Mouse (Mus musculus) hindbrain, embryonic 13.5 days (tissue): ENCODE data around the gene Siva1. TPM values are rescaled to one million over a fixed set of nuclear protein-coding genes. Genes with fewer than 3 reads are reported as not detected.

Experiments
- ATAC-seq: fragments of 200-750 bp; cut with Nextera tagmentation; 2 replicates; pipeline ENCODE4 v1.8.0; 2017; ENCODE audit warnings: moderate TSS enrichment; ENCODE audit not compliant: low FRiP score
- H3K27ac ChIP-seq: fragments of 300-500 bp; sonication (generic); 2 replicates; pipeline ENCODE4 v1.5.1; 2015; ENCODE audit warnings: inconsistent platforms, mild to moderate bottlenecking, moderate library complexity
- H3K27me3 ChIP-seq: fragments of 300-500 bp; sonication (generic); 2 replicates; pipeline ENCODE4 v1.6.1; 2015; ENCODE audit warnings: mild to moderate bottlenecking, inconsistent platforms
- H3K36me3 ChIP-seq: fragments of 300-500 bp; sonication (generic); 2 replicates; pipeline ENCODE4 v1.6.1; 2015; ENCODE audit warnings: mild to moderate bottlenecking, inconsistent platforms
- H3K4me1 ChIP-seq: fragments of 300-500 bp; sonication (generic); replicated peaks from 2 replicates; pipeline ENCODE4 v1.6.1; 2015; ENCODE audit warnings: inconsistent platforms
- H3K4me2 ChIP-seq: fragments of 300-500 bp; sonication (generic); 2 replicates; pipeline ENCODE4 v1.6.1; 2015; ENCODE audit warnings: inconsistent platforms, mild to moderate bottlenecking, moderate library complexity
- H3K4me3 ChIP-seq: fragments of 300-500 bp; sonication (generic); 2 replicates; pipeline ENCODE4 v1.5.1; 2015; ENCODE audit warnings: mild to moderate bottlenecking, inconsistent platforms
- H3K9ac ChIP-seq: fragments of 300-500 bp; sonication (generic); 2 replicates; pipeline ENCODE4 v1.6.1; 2015; ENCODE audit warnings: mild to moderate bottlenecking, inconsistent platforms
- H3K9me3 ChIP-seq: fragments of 300-500 bp; sonication (generic); 2 replicates; pipeline ENCODE4 v1.6.1; 2016; ENCODE audit warnings: inconsistent platforms
- WGBS: fragments of 180-500 bp; shearing (Covaris S2); methylation state at CpG from one replicate; pipeline ENCODE4 v1.1.7; 2015; 5-methylcytosine and 5-hydroxymethylcytosine counted together
- polyA plus RNA-seq: library from polyadenylated mRNA; unstranded; fragments of >200 nt; fragmentation: Nextera tagmentation; extraction: Ambion mirVana; gene quantifications from 2 replicates; pipeline ENCODE4 v1.2.1, GENCODE M21; 2015

Siva1 gene
- polyA plus RNA-seq, 1 experiment from 2014 or later: 63.8 TPM

DNA sequence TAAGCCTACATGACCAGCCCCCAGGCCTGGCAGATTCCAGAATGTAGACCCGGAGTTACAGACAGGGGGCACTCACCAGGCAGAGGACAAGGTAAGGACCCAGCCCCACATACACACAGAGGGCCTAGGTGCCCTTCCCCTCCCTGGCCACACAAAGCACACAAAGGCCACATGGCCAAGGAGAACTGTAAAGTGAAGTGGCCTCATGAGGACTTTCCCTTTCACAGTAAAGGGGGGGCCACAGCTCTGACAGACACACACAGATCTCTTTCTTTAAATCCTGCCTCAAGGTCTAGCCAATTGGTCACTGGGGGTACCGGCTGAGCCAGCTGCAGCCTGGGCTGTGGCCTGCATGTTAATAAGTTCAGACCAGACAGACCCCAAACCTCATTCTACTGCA is 19.6 kb downstream of the Siva1 start:
- Histone ChIP-seq H3K4me1 (peaks cover 100% of the 10 kb centered on the region), H3K4me2 (peak overlapping the region; percentile 40), H3K27ac (peak overlapping the region; percentile 95), H3K27me3 (no peaks in the 10 kb centered on the region), H3K4me3 (0 out of 2 replicates have a peak overlapping the region, but pooled peaks have one; percentile 3), H3K9me3 (no peaks in the 10 kb centered on the region), H3K36me3 (peaks cover 58% of the 10 kb centered on the region), H3K9ac (peak overlapping the region; percentile 66)
- peak; percentile 33 for ATAC-seq
- WGBS: 21% methylated on average over 2 of the region's 2 CpGs

DNA sequence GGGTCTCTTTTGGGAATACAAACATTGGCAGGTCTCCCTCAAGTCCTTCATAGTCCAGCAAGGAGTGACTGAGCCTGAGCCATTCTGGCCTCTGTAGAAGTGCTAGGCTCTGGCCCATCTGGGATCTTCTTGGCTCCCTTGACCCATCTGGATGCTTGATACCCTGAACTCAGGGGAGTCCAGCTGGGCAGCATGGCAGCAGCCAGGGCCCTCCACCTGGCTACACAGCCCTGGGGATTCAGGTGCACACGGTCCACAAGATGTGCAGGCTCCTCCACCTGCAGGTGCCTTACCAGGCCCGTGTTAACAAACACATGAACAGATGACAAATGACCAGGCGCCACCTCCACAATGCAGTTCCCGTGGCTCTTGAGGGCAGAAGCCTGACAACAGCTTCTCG is 20.2 kb downstream of the Siva1 start:
- WGBS: 37% methylated on average over 5 of the region's 5 CpGs
- peak overlapping the region; percentile 44 for H3K9ac ChIP-seq
- H3K27ac ChIP-seq: peak overlapping the region; percentile 95
- H3K27me3 ChIP-seq: no peaks in the 10 kb centered on the region
- H3K36me3 ChIP-seq: peaks cover 58% of the 10 kb centered on the region
- H3K4me3 ChIP-seq: no peak overlapping the region
- no peak for ATAC-seq
- H3K4me2 ChIP-seq: peak overlapping the region; percentile 34
- peaks cover 100% of the 10 kb centered on the region for H3K4me1 ChIP-seq
- no peaks in the 10 kb centered on the region for H3K9me3 ChIP-seq

DNA sequence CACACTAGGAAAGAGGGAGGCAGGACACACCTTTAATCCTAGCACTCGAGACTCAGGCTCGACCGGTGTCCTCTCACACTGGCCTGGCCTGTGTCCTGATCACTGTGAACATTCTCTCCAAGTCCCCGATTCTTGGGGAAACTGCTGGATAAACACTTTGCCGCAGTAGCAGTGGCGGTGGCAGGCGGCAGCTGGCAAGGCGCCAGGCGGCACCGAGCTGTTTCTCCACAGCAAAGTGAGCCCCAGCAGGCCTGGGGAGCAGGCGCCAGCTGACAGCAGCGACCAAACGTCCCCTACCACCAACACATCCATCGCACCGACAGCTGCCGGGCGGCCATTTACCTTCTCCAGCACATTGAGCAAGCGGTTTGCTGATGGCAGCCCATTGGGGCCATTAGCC is 21.0 kb downstream of the Siva1 start:
- 22% methylated on average over 18 of the region's 18 CpGs for WGBS
- Histone ChIP-seq H3K9me3 (no peaks in the 10 kb centered on the region), H3K27ac (peak overlapping the region; percentile 95), H3K27me3 (no peaks in the 10 kb centered on the region), H3K9ac (peak overlapping the region; percentile 58), H3K4me1 (peaks cover 100% of the 10 kb centered on the region), H3K4me3 (no peak overlapping the region), H3K4me2 (peak overlapping the region; percentile 34), H3K36me3 (peaks cover 58% of the 10 kb centered on the region)
- ATAC-seq: 0 out of 2 replicates have a peak, but pooled peaks have one; percentile 8

DNA sequence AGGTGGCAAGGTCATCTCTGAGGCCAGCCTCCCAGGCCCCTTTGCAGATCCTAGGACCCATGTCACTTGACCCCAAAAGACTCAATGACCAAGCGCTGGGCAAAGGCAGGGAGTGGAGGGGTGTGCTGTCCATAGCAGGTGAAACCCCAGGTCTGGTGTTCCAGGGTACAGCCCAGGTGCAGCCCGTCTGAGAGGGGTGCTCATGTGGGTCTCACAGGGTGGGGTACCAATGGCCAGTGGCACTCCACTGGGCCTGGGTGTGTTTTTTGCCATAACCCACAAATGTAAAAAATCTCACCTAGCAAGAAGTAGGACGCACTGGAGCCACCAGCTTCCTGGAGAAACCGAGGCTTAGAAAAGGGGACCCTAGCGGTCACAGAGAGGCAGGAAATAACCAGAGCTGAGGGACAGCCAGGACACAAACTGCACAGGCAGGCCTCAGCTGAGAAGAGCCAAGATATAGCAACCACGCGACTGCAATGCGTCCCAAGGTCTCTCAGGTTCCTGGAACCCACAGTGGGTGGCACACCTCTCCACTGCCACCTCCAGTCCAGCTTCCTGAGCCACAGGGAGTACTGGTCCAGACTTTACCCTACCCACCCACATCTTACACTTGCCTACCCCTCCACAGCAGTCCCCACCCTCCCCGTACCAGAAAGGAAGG is 21.5 kb downstream of the Siva1 start:
- peak overlapping the region; percentile 58 for H3K9ac ChIP-seq
- H3K27ac ChIP-seq: peak overlapping the region; percentile 95
- ATAC-seq: no peak
- peaks cover 100% of the 10 kb centered on the region for H3K4me1 ChIP-seq
- no peaks in the 10 kb centered on the region for H3K9me3 ChIP-seq
- no peak overlapping the region; the same call in 1 of the 2 replicates for H3K4me2 ChIP-seq
- H3K27me3 ChIP-seq: no peaks in the 10 kb centered on the region
- 86% methylated on average over 9 of the region's 9 CpGs for WGBS
- no peak overlapping the region for H3K4me3 ChIP-seq
- peaks cover 58% of the 10 kb centered on the region for H3K36me3 ChIP-seq

DNA sequence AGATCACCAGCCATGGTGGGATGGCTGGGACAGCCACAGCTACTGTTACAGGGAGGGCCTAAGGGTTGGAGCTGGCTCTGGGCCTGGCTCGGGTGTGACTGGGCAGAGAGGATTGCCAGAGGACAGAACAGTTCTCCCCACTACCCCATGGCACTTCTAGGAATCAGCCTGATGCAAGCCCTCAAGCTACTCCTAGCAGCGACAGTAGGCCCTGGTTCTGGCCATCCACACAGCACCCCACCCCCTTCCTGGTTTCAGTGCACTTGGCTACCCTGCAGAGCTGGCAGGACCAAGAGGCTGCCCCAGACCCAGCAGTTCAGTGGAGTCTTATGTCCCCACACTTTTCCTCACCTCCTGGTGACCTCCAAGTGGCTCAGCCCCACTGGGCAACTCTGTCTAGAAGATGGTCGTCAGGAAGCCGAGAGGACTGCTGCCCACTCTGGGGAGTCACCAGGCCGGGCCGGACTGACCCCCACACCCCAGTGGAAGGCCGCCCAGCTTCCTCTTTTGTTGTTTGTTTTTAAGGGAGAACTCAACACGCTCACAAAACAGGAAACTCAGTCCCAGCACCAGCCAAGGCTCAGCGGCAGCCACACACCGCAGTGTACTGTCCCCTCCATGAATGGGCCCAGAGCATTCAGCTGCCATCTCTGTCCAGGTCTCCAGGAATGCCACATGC is 23.3 kb downstream of the Siva1 start:
- ATAC-seq: no peak
- no peaks in the 10 kb centered on the region for H3K9me3 ChIP-seq
- 83% methylated on average over 10 of the region's 10 CpGs for WGBS
- peaks cover 100% of the 10 kb centered on the region for H3K4me1 ChIP-seq
- H3K27me3 ChIP-seq: no peaks in the 10 kb centered on the region
- peaks cover 49% of the 10 kb centered on the region for H3K36me3 ChIP-seq
- H3K27ac ChIP-seq: peak overlapping the region; percentile 95
- no peak overlapping the region for H3K4me3 ChIP-seq
- H3K4me2 ChIP-seq: no peak overlapping the region
- H3K9ac ChIP-seq: peak overlapping the region; percentile 58

DNA sequence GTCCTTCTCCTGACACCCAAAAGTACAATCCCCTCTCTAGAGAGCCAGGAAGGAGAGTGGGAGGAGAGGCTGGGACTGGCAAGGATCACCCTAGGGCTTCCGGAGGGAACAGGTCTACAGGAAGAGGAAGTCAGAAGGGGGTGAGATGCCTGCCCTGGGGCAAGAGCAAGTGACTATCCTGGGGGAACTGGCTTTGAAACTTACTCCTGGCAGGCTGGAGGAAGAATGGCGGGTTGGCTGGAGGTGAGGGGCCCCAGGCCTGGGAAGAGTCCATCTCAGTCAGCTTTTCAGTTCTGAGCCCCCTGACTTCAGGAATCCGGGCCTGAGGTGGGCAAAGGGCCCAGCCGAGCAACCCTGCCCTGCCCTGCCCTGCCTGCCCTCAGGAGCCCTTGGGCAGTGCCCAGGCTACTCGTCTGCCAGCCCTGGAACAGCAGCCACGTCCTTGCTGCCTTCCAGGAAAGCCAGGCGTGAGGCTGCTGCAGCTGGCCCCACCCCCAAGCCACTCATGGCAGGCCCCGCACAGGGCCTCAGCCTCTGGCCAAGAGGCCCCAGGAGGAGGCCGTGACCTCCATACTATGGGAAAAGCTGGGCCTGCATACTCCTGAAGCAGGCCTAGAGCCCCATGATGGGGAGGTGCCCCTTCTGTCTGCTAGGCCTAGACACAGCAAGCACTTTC is 26.4 kb downstream of the Siva1 start:
- peak overlapping the region; percentile 97; the same call in 1 of the 2 replicates for H3K4me3 ChIP-seq
- H3K36me3 ChIP-seq: peaks cover 46% of the 10 kb centered on the region
- no peaks in the 10 kb centered on the region for H3K27me3 ChIP-seq
- H3K4me1 ChIP-seq: peaks cover 90% of the 10 kb centered on the region
- peak overlapping the region; percentile 100; the same call in 1 of the 2 replicates for H3K9ac ChIP-seq
- no peak for ATAC-seq
- H3K9me3 ChIP-seq: no peaks in the 10 kb centered on the region
- peak overlapping the region; percentile 96; the same call in 1 of the 2 replicates for H3K27ac ChIP-seq
- 49% methylated on average over 9 of the region's 9 CpGs for WGBS
- H3K4me2 ChIP-seq: peak overlapping the region; percentile 93

DNA sequence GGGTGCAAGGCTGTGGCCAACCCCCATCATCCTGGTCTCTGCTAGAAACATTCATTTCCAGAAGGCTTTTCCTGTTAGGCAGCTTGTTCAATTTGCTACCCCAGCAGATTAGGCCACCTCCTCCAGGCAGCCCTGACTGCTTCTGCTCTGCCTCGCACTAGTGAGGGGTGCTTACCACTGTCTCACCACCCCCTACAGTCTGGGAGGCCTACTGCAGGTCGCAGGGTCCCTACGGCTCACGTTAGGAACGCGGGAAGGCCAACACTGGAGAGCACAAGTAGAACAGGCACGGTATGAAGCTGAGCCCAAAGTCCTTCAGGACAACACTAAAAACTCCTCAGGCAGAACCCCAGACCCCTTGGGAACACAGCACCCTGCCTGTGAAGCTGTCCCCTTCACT is 27.4 kb downstream of the Siva1 start:
- Histone ChIP-seq H3K4me2 (peak overlapping the region; percentile 93), H3K36me3 (peaks cover 43% of the 10 kb centered on the region), H3K9ac (peak overlapping the region; percentile 100), H3K27ac (peak overlapping the region; percentile 96), H3K4me1 (peaks cover 84% of the 10 kb centered on the region), H3K4me3 (peak overlapping the region; percentile 97), H3K9me3 (no peaks in the 10 kb centered on the region), H3K27me3 (no peaks in the 10 kb centered on the region)
- no peak for ATAC-seq
- 85% methylated on average over 7 of the region's 7 CpGs for WGBS

DNA sequence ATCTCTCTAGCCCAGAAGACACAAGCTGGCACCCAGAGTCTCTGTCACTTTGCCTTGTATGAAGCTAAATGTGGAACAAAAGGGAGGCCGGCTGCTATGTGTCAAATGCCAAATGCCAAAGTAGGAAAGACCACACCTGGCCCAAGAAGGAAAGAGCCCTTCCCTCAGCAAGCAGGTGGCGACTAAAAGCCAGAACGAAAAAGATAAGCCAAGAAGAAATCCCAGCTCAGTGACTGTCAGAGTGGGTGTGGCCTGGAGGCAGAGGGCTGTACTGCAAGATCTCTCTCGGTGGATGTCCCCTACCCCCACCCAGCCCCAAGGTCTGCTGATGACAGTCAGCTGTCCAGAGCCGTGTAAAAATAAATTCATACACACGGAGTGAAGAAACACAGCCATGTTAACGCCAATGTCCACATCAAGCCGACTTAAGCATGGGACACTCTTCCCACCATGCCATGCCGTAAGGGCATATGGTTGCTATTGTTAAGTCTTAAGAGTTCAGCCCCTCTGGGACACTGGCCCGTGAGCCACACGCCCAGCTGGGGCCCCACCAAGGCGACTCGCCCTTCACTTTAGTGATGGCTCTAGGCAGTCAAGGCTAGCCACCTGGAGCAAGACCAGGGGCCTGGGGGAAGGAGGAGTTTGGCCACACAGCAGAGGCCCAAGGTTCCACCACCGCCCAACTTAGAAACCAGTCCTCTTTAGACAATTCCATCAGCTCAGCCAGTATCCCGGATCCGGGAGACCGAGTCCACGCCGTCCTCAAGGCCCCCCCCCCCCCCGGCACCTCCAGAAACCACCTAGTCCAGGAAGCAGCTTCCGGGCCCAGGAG is 28.5 kb downstream of the Siva1 start:
- peak overlapping the region; percentile 96 for H3K27ac ChIP-seq
- peak overlapping the region; percentile 100 for H3K9ac ChIP-seq
- H3K36me3 ChIP-seq: peaks cover 35% of the 10 kb centered on the region
- peaks cover 10% of the 10 kb centered on the region for H3K27me3 ChIP-seq
- H3K9me3 ChIP-seq: no peaks in the 10 kb centered on the region
- peak overlapping the region; percentile 93 for H3K4me2 ChIP-seq
- peak; percentile 18 for ATAC-seq
- WGBS: 3% methylated on average over 21 of the region's 21 CpGs
- H3K4me3 ChIP-seq: peak overlapping the region; percentile 97
- peaks cover 83% of the 10 kb centered on the region for H3K4me1 ChIP-seq

DNA sequence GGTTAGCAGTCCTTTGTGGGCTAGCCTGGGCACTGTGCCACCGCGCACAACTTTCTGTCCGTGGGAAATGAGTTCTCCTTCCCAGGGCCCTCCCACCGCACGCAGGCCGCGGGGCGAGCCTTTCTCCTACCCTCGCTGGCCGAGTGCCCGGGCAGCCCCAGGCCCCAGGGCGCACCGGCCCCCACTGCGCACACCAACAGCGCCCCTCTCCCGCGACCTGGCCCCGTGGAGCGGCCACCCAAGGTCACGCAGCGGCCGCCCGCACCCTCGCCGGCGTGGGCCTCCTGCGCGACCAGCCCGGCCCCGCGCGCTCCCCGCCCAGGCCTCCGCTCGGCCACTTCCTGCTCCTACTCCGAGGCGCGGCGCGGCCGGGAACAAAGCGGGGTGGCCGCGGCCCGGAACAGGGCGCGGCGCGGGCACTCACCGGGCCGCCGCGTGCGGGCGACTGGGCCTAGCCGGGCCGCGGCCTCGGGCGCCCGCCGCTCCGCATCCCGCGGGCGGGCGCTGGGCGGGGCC is 29.2 kb downstream of the Siva1 start:
- peak; percentile 0; the same call in 1 of the 2 replicates for ATAC-seq
- Histone ChIP-seq H3K27ac (peak overlapping the region; percentile 96), H3K27me3 (peaks cover 17% of the 10 kb centered on the region), H3K4me3 (peak overlapping the region; percentile 97), H3K4me1 (peaks cover 83% of the 10 kb centered on the region), H3K9ac (peak overlapping the region; percentile 100), H3K36me3 (peaks cover 28% of the 10 kb centered on the region), H3K4me2 (peak overlapping the region; percentile 93), H3K9me3 (no peaks in the 10 kb centered on the region)
- 0% methylated on average over 52 of the region's 68 CpGs for WGBS

DNA sequence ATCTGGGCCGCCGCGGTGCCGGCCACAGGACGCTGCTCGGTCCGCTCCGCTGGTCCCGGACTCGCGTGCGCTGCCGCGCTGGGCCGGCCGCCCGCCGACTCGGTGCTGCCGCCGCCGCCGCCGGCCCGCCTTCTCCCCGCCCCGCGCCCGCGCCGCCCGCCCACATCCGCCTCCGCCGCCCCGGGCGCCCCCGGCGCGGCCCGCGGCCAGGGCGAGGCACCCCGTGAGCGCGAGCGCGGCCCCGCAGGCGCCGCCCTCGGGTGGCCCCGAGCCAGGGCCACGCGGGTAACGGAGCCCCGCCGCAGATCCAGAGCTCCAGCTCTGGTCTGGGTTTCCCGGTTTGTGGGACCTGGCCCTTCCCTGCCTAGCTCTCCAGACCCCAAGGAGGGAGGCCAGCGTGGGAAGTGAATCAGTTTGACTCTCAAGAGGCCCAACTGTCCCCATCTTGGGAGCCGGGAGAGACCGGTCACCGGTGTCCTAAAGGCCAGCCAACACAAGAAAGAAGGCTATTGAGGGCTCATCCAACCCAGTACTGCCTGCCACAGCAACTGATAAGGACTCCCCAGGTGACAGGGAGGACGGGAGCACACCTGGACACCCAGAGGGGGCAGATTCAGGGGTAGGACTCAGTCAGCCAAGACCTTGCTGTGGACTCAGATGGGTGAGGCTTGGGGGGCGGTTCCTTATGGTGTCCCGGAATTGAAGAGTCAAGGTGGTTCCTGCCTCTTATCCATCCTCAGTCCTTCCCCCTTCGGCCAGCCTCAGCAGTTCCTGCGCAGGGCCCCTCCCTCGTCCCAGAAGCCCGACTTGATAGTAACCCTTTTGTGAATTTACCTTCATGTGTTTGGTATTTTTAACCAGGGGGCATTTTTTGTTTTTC is 29.9 kb downstream of the Siva1 start, which contains the start of gene Akt1:
Akt1 (minus strand) TSS at position 753 of the 880 bp plus-strand sequence.
- under 1% methylated on average over 60 of the region's 70 CpGs for WGBS
- Histone ChIP-seq H3K9me3 (no peaks in the 10 kb centered on the region), H3K36me3 (peaks cover 21% of the 10 kb centered on the region), H3K4me3 (peak within 1 kb of the TSS; percentile 97), H3K27ac (peak within 1 kb of the TSS; percentile 96), H3K4me1 (peaks cover 83% of the 10 kb centered on the region), H3K9ac (peak within 1 kb of the TSS; percentile 100), H3K4me2 (peak within 1 kb of the TSS; percentile 93), H3K27me3 (peaks cover 25% of the 10 kb centered on the region)
- ATAC-seq: peak; percentile 7; the same call in 1 of the 2 replicates
